Mouse (Mus musculus): ENCODE measurements around the gene Cdk5rap1. TPM values are rescaled to one million over a fixed set of nuclear protein-coding genes. Genes with fewer than 3 reads are reported as not detected.

The Cdk5rap1 gene
- total RNA-seq, 2 experiments from 2014 or later, result 14.4 to 19.7 TPM

Other genes starting within 250 kb of the Cdk5rap1 start
- gene Bpifa3, start 242.7 kb downstream of the Cdk5rap1 start, total RNA-seq (2021), result not detected
- not detected for gene Bpifa1, start 230.1 kb downstream of the Cdk5rap1 start, total RNA-seq (2021)
- gene Bpifa5, start 210.4 kb downstream of the Cdk5rap1 start, total RNA-seq (2021), result not detected
- not detected for gene Bpifb1, start 182.2 kb downstream of the Cdk5rap1 start, total RNA-seq (2021)
- gene Bpifb5, start 149.3 kb downstream of the Cdk5rap1 start, total RNA-seq (2021), result under 1 TPM in 1 of 2 experiments, not detected in 1; 0.18 TPM
- gene Bpifb9a, start 115.2 kb downstream of the Cdk5rap1 start, total RNA-seq (2021), result not detected
- not detected for gene Bpifb9b, start 65.8 kb downstream of the Cdk5rap1 start, total RNA-seq (2021)
- gene Snta1, start 35.1 kb upstream of the Cdk5rap1 start, total RNA-seq (2021), result 10 to 100 TPM; 29.0 to 31.9 TPM
- 10 to 100 TPM; 23.9 to 35.6 TPM for gene Cbfa2t2, start 63.5 kb upstream of the Cdk5rap1 start, total RNA-seq (2021)
- gene 1700003F12Rik, start 174.1 kb upstream of the Cdk5rap1 start, total RNA-seq (2021), result under 1 TPM; 0.61 to 0.81 TPM
- gene Actl10, start 178.8 kb upstream of the Cdk5rap1 start, total RNA-seq (2021), result not detected
- gene Necab3, start 185.9 kb upstream of the Cdk5rap1 start, total RNA-seq (2021), result 1 to 10 TPM; 2.0 to 2.7 TPM
- 10 to 100 TPM; 12.8 to 14.1 TPM for gene E2f1, start 196.9 kb upstream of the Cdk5rap1 start, total RNA-seq (2021)
- gene Pxmp4, start 230.7 kb upstream of the Cdk5rap1 start, total RNA-seq (2021), result 10 to 100 TPM; 45.5 to 53.0 TPM
- gene Zfp341, start 240.3 kb upstream of the Cdk5rap1 start, total RNA-seq (2021), result 1 to 10 TPM; 2.5 to 2.7 TPM
- not detected for gene 4930519P11Rik, start 240.4 kb upstream of the Cdk5rap1 start, total RNA-seq (2021)

All from adrenal gland, postnatal 10 days (tissue).